Comparison of ENCODE assay signal across 9 mouse cellular contexts in the genomic region with DNA sequence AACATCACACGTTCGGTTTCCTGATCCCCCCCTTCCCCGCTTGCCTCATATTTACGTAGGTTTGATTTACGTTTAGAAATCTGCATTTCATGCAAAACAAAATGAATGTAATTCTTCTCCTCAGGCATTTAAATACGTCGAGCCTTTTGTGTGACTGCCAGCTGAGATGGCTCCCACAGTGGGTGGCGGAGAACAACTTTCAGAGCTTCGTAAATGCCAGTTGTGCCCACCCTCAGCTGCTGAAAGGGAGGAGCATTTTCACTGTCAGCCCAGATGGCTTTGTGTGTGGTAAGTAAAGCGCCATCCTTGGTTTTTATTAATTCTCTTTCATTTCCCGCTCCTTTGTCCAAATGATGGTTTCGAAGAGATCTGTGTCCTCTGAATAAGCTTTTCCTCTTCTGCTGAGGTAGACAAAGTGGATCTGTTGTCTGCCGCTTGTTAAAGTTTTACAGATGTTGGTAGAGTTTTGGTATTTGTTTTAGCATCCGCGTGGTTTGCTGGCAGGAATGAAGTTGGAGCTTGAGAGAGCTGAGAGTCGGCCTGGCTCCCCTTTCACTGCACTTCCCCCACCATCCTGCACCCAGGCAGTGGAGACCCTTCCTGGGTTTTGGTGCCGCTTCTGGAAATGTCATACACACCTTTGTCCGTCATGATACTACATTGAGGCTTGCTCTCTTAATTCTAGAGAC. TPM values are rescaled to one million over a fixed set of nuclear protein-coding genes. Genes with fewer than 3 reads are reported as not detected.
DNase-seq lines count a peak whose midpoint lies in the region; ATAC-seq lines count a peak whose summit lies in the region.
"Had no signal": no experiment of that assay in that cellular context is flagged by ENCODE, and none has a peak within 500 bp of the region (broad histone marks: within the 10 kb centered on the region; RNA-seq: fewer than 3 reads in every experiment).

No protein-coding gene starts in this region.

- H3K4me3 ChIP-seq in limb, embryonic 12.5 days (replicated peaks) = no peak overlapping the region
- H3K4me3 ChIP-seq in limb, embryonic 10.5 days = no peak overlapping the region

- DNase-seq in limb, embryonic 10.5 days (ENCODE audit: low spot score) = no peak
- peak; percentile 43 to 50 for DNase-seq in frontal cortex, postnatal 36 days (ENCODE audit: low spot score in 2 of 2)
- DNase-seq in kidney, postnatal 14 days = peak; percentile 52
- DNase-seq in right cerebral cortex, postnatal 10 days (ENCODE audit: low spot score in 2 of 2) = peak; percentile 55 to 69
- DNase-seq in thymus, adult 18-20 months = no peak
- no peak for DNase-seq in cerebellum, adult 11-12 months
- no peak for DNase-seq in adrenal gland, postnatal 36 days

- H3K4me2 ChIP-seq in limb, embryonic 12.5 days = no peak overlapping the region

- peaks cover 91% of the 10 kb centered on the region for H3K36me3 ChIP-seq in limb, embryonic 12.5 days
- H3K36me3 ChIP-seq in limb, embryonic 10.5 days = peaks cover 93% of the 10 kb centered on the region

- H3K27me3 ChIP-seq in limb, embryonic 12.5 days = no peaks in the 10 kb centered on the region
- H3K27me3 ChIP-seq in limb, embryonic 10.5 days (ENCODE audit: low read depth, poor library complexity, severe bottlenecking) = no peaks in the 10 kb centered on the region

- WGBS in limb, embryonic 12.5 days = 75% methylated on average over 18 of the region's 18 CpGs
- 89% methylated on average over 18 of the region's 18 CpGs for WGBS in limb, embryonic 10.5 days

- H3K9ac ChIP-seq in limb, embryonic 12.5 days (replicated peaks) = no peak overlapping the region

- no peak for ATAC-seq in limb, embryonic 12.5 days (ENCODE audit: insufficient number of reproducible peaks, insufficient read depth, low FRiP score, low TSS enrichment, low read depth)
- ATAC-seq: midbrain, embryonic 16.5 days had no signal

- H3K4me1 ChIP-seq in limb, embryonic 12.5 days (replicated peaks) = peaks cover 22% of the 10 kb centered on the region
- H3K4me1 ChIP-seq in limb, embryonic 10.5 days = 0 out of 2 replicates have a peak, but pooled peaks cover 3% of the 10 kb centered on the region

- H3K9me3 ChIP-seq in limb, embryonic 12.5 days = no peaks in the 10 kb centered on the region
- H3K9me3 ChIP-seq in limb, embryonic 10.5 days (replicated peaks) = no peaks in the 10 kb centered on the region

- peak overlapping the region; percentile 60 for H3K27ac ChIP-seq in limb, embryonic 12.5 days
- no peak overlapping the region for H3K27ac ChIP-seq in limb, embryonic 10.5 days

RNA-seq across cellular contexts. Expression of a gene that starts 37.0 kb away (rescaled TPM):
- 84.4 and 85.6 TPM in 2 replicates for polyA plus RNA-seq in limb, embryonic 12.5 days (2016; fragmentation: Nextera tagmentation; extraction: Ambion mirVana)
- polyA plus RNA-seq in limb, embryonic 10.5 days (2016; fragmentation: Nextera tagmentation; extraction: Ambion mirVana) = 31.6 and 49.9 TPM in 2 replicates
- 1 to 10 TPM; 4.7 to 5.9 TPM for total RNA-seq in adrenal gland, postnatal 36 days (2021)

Comparison
In these comparisons a context has a peak if more than half of its experiments do, and no peak if none do; other contexts are left out.
1. DNase-seq: peak in frontal cortex, postnatal 36 days (2 of 2), kidney, postnatal 14 days (single experiment) and right cerebral cortex, postnatal 10 days (2 of 2); none in limb, embryonic 10.5 days (single experiment), thymus, adult 18-20 months (0 of 2), cerebellum, adult 11-12 months (single experiment) and adrenal gland, postnatal 36 days (0 of 2).